Mouse (Mus musculus) limb, embryonic 11.5 days (tissue): ENCODE results near the gene Nrm. TPM values are rescaled to one million over a fixed set of nuclear protein-coding genes. Genes with fewer than 3 reads are reported as not detected.

Source experiments
- ATAC-seq: fragments of 200-750 bp; cut with Nextera tagmentation; 2 replicates; pipeline ENCODE4 v1.8.0; 2017; ENCODE audit warnings: low read depth; ENCODE audit not compliant: insufficient number of reproducible peaks, low FRiP score, low TSS enrichment
- DNase-seq: peaks from one replicate; pipeline ENCODE4 v3.0.0-alpha.2; 2015; ENCODE audit warnings: low spot score
- H3K27ac ChIP-seq: fragments of 300-500 bp; sonication (generic); replicated peaks from 2 replicates; pipeline ENCODE4 v1.5.1; 2014; ENCODE audit warnings: low read depth, mild to moderate bottlenecking, low read length
- H3K27me3 ChIP-seq: fragments of 300-500 bp; sonication (generic); 2 replicates; pipeline ENCODE4 v1.6.1; 2014; ENCODE audit warnings: mild to moderate bottlenecking, low read length, mixed read lengths; ENCODE audit not compliant: control insufficient read depth, insufficient read depth
- H3K36me3 ChIP-seq: fragments of 300-500 bp; sonication (generic); 2 replicates; pipeline ENCODE4 v1.6.1; 2014; ENCODE audit warnings: mild to moderate bottlenecking, low read length, moderate library complexity, mixed read lengths; ENCODE audit not compliant: control insufficient read depth, insufficient read depth
- H3K4me1 ChIP-seq: fragments of 300-500 bp; sonication (generic); 2 replicates; pipeline ENCODE4 v1.6.1; 2014; ENCODE audit warnings: low read length, mixed read lengths; ENCODE audit not compliant: control insufficient read depth, insufficient read depth
- H3K4me2 ChIP-seq: fragments of 300-500 bp; sonication (generic); 2 replicates; pipeline ENCODE4 v1.6.1; 2014; ENCODE audit warnings: low read depth, mild to moderate bottlenecking, moderate library complexity; ENCODE audit not compliant: severe bottlenecking
- H3K4me3 ChIP-seq: fragments of 300-500 bp; sonication (generic); 2 replicates; pipeline ENCODE4 v1.5.1; 2014; ENCODE audit warnings: low read depth, low read length
- H3K9ac ChIP-seq: fragments of 300-500 bp; sonication (generic); 2 replicates; pipeline ENCODE4 v1.6.1; 2014; ENCODE audit warnings: mild to moderate bottlenecking, low read length
- H3K9me3 ChIP-seq: fragments of 300-500 bp; sonication (generic); 2 replicates; pipeline ENCODE4 v1.6.1; 2016; ENCODE audit warnings: low read length; ENCODE audit not compliant: control insufficient read depth
- WGBS: fragments of 180-500 bp; shearing (Covaris S2); extraction: QIAGEN DNeasy Blood & Tissue Kit; methylation state at CpG from one replicate; pipeline ENCODE4 v1.1.7; 2014; 5-methylcytosine and 5-hydroxymethylcytosine counted together
- microRNA-seq: library from miRNA; unstranded; fragments of <30 nt; microRNA quantifications from one replicate; pipeline ENCODE4, GENCODE M21; 2016
- polyA plus RNA-seq: library from polyadenylated mRNA; unstranded; fragments of >200 nt; fragmentation: Nextera tagmentation; extraction: Ambion mirVana; gene quantifications from 2 replicates; pipeline ENCODE4 v1.2.1, GENCODE M21; 2014

Gene Nrm
- polyA plus RNA-seq, 1 experiment from 2014 or later: 55.6 TPM

DNA sequence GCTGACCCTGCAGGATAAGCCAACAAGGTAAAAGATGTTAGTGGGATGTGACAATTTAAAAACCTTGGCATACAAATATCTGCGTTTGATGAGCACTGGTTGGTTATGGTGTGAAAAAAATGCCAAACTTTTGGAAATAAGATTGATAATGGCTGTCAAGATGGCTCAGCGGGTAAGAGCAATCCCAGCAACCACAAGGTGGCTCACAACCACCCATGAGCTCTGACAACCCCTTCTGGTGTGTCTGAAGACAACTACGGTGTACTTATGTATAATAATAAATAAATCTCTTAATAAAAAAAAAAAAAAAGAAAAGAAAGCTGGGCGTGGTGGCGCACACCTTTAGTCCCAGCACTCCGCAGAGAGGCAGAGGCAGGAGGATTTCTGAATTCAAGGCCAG, 53.9 kb downstream of the Nrm start:
- Histone ChIP-seq H3K36me3 (no peaks in the 10 kb centered on the region), H3K4me2 (peak overlapping the region; percentile 84; the same call in 1 of the 2 replicates), H3K27ac (no peak overlapping the region), H3K4me1 (peaks cover 8% of the 10 kb centered on the region; the same call in 1 of the 2 replicates), H3K9ac (no peak overlapping the region), H3K4me3 (peak overlapping the region; percentile 78), H3K9me3 (no peaks in the 10 kb centered on the region), H3K27me3 (no peaks in the 10 kb centered on the region)
- WGBS: 86% methylated on average over 6 of the region's 6 CpGs
- ATAC-seq (no peak), DNase-seq (no peak)

Small RNAs within 50 kb of the gene (microRNA-seq; reads per million reads assigned to microRNA genes)
- not detected for gene Gm28033

Other genes with a start within 250 kb of the Nrm start
- gene Gm9573, start 234.7 kb upstream of the Nrm start, polyA plus RNA-seq: not detected in 2 replicates
- gene Mucl3, start 217.6 kb upstream of the Nrm start, polyA plus RNA-seq: not detected in 2 replicates
- gene Vars2, start 193.7 kb upstream of the Nrm start, polyA plus RNA-seq: 17.6 and 17.9 TPM in 2 replicates
- gene Gtf2h4, start 187.6 kb upstream of the Nrm start, polyA plus RNA-seq: 56.7 and 57.0 TPM in 2 replicates
- 14.7 and 17.6 TPM in 2 replicates for gene Ddr1, start 156.7 kb upstream of the Nrm start, polyA plus RNA-seq
- 2.7 and 3.1 TPM in 2 replicates for gene Ier3, start 39.6 kb upstream of the Nrm start, polyA plus RNA-seq
- gene Flot1, start 38.1 kb upstream of the Nrm start, polyA plus RNA-seq: 47.1 and 47.8 TPM in 2 replicates
- 1,416 and 1,443 TPM in 2 replicates for gene Tubb5, start 23.0 kb upstream of the Nrm start, polyA plus RNA-seq
- gene Mdc1, start 19.8 kb upstream of the Nrm start, polyA plus RNA-seq: 20.7 and 23.5 TPM in 2 replicates
- gene Ppp1r18, start 4.3 kb downstream of the Nrm start, polyA plus RNA-seq: 22.9 and 25.6 TPM in 2 replicates
- 46.5 and 51.2 TPM in 2 replicates for gene Dhx16, start 18.5 kb downstream of the Nrm start, polyA plus RNA-seq
- gene 2310061I04Rik, start 36.1 kb downstream of the Nrm start, polyA plus RNA-seq: 21.3 and 23.2 TPM in 2 replicates
- gene Atat1, start 48.8 kb downstream of the Nrm start, polyA plus RNA-seq: 128 and 138 TPM in 2 replicates
- 80.2 and 81.7 TPM in 2 replicates for gene Mrps18b, start 55.1 kb downstream of the Nrm start, polyA plus RNA-seq
- 43.9 and 52.3 TPM in 2 replicates for gene Ppp1r10, start 55.1 kb downstream of the Nrm start, polyA plus RNA-seq
- gene Abcf1, start 108.4 kb downstream of the Nrm start, polyA plus RNA-seq: 120 and 121 TPM in 2 replicates
- gene Gnl1, start 118.5 kb downstream of the Nrm start, polyA plus RNA-seq: 40.8 and 42.9 TPM in 2 replicates
- 41.7 and 42.3 TPM in 2 replicates for gene Prr3, start 118.9 kb downstream of the Nrm start, polyA plus RNA-seq
- 2.3 and 2.6 TPM in 2 replicates for gene H2-T24, start 159.2 kb downstream of the Nrm start, polyA plus RNA-seq
- gene H2-T23, start 171.5 kb downstream of the Nrm start, polyA plus RNA-seq: 2.5 and 2.6 TPM in 2 replicates
- 10.2 and 13.7 TPM in 2 replicates for gene H2-T22, start 181.4 kb downstream of the Nrm start, polyA plus RNA-seq
- not detected in 2 replicates for gene Gm6034, start 181.6 kb downstream of the Nrm start, polyA plus RNA-seq
- not detected in 2 replicates for gene Gm11127, start 197.1 kb downstream of the Nrm start, polyA plus RNA-seq